Mouse (Mus musculus) hindbrain, postnatal 0 days (tissue): ENCODE data around the gene Gng12. TPM values are rescaled to one million over a fixed set of nuclear protein-coding genes. Genes with fewer than 3 reads are reported as not detected.

Experiments
- ATAC-seq: fragments of 200-750 bp; cut with Nextera tagmentation; 2 replicates; pipeline ENCODE4 v1.8.0; 2017; ENCODE audit warnings: mild to moderate bottlenecking, moderate TSS enrichment, moderate library complexity
- DNase-seq: peaks from one replicate; pipeline ENCODE4 v3.0.0-alpha.2; 2015; ENCODE audit warnings: low spot score
- H3K27ac ChIP-seq: fragments of 300-500 bp; sonication (generic); 2 replicates; pipeline ENCODE4 v1.5.1; 2014; ENCODE audit warnings: mild to moderate bottlenecking
- H3K27me3 ChIP-seq: fragments of 300-500 bp; sonication (generic); 2 replicates; pipeline ENCODE4 v1.6.1; 2014; ENCODE audit warnings: low read length, mixed read lengths; ENCODE audit not compliant: insufficient read depth
- H3K36me3 ChIP-seq: fragments of 300-500 bp; sonication (generic); 2 replicates; pipeline ENCODE4 v1.6.1; 2014; ENCODE audit warnings: low read length, mixed read lengths; ENCODE audit not compliant: insufficient read depth
- H3K4me1 ChIP-seq: fragments of 300-500 bp; sonication (generic); 2 replicates; pipeline ENCODE4 v1.6.1; 2014; ENCODE audit warnings: antibody characterized with exemption, low read length, mixed read lengths; ENCODE audit not compliant: insufficient read depth
- H3K4me2 ChIP-seq: fragments of 300-500 bp; sonication (generic); 2 replicates; pipeline ENCODE4 v1.6.1; 2014; ENCODE audit warnings: low read depth, mild to moderate bottlenecking, low read length, moderate library complexity, mixed read lengths
- H3K4me3 ChIP-seq: fragments of 300-500 bp; sonication (generic); 2 replicates; pipeline ENCODE4 v1.5.1; 2014; ENCODE audit warnings: low read length
- H3K9ac ChIP-seq: fragments of 300-500 bp; sonication (generic); replicated peaks from 2 replicates; pipeline ENCODE4 v1.6.1; 2014; ENCODE audit warnings: mild to moderate bottlenecking, low read length, moderate library complexity, mixed read lengths
- H3K9me3 ChIP-seq: fragments of 300-500 bp; sonication (generic); 2 replicates; pipeline ENCODE4 v1.6.1; 2016; ENCODE audit warnings: low read length, mixed read lengths
- CTCF ChIP-seq: IDR thresholded peaks from 2 replicates; pipeline ENCODE4 v1.5.1; 2016; ENCODE audit warnings: antibody characterized with exemption, control low read depth, low read depth
- WGBS: fragments of 180-500 bp; shearing (Covaris S2); extraction: QIAGEN DNeasy Blood & Tissue Kit; methylation state at CpG from one replicate; pipeline ENCODE4 v1.1.7; 2014; 5-methylcytosine and 5-hydroxymethylcytosine counted together
- polyA plus RNA-seq: library from polyadenylated mRNA; unstranded; fragments of >200 nt; fragmentation: Nextera tagmentation; extraction: Ambion mirVana; gene quantifications from 2 replicates; pipeline ENCODE4 v1.2.1, GENCODE M21; 2015
- total RNA-seq: library from RNA; depleted of rRNA; stranded (reverse); fragments of >200 nt; gene quantifications from 2 replicates; pipeline ENCODE4 v1.2.3, GENCODE M21; 2014

The Gng12 gene
- total and polyA plus RNA-seq, 2 experiments from 2014 or later, result 43.5 to 91.4 TPM

DNA sequence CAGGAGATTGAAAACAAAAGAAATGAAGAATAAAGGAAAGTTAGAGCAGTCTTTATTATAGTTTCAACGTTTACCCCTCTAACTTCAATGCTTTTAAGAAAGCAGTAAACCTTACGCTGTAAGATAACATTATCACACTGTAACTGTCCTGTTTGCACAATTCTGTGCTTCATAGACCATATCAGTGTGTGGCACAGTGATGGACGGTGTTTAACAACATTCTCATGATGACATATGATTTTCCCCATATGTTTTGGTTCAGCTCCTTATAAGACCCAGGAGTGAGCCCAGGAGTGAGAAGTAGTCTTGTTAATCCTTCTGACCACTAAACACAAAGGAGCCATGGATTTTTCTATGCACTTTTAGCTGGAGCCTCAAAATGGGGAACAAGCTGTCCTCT, 150.7 kb downstream of the Gng12 start:
- no peak for ATAC-seq
- no peak overlapping the region for H3K9ac ChIP-seq
- 82% methylated on average over 3 of the region's 3 CpGs for WGBS

GRCm38 (mm10) chr6:67048052-67048691, 152.0 kb downstream of the Gng12 start:
- H3K27me3 ChIP-seq, result no peaks in the 10 kb centered on the region
- no peaks in the 10 kb centered on the region for H3K36me3 ChIP-seq
- H3K4me1 ChIP-seq, result no peaks in the 10 kb centered on the region
- H3K4me3 ChIP-seq, result no peak overlapping the region
- H3K27ac ChIP-seq, result no peak overlapping the region
- H3K4me2 ChIP-seq, result no peak overlapping the region
- 59% methylated on average over 3 of the region's 3 CpGs for WGBS
- no peak overlapping the region for H3K9ac ChIP-seq
- no peaks in the 10 kb centered on the region for H3K9me3 ChIP-seq
- ATAC-seq (no peak), DNase-seq (peak; percentile 35)
- TF ChIP-seq CTCF, result no peak

More for the DNA sequence above, 150.7 kb downstream of the Gng12 start:
- no peak for TF ChIP-seq CTCF
- H3K36me3 ChIP-seq, result no peaks in the 10 kb centered on the region
- H3K27me3 ChIP-seq, result no peaks in the 10 kb centered on the region
- no peak overlapping the region for H3K27ac ChIP-seq
- no peaks in the 10 kb centered on the region for H3K9me3 ChIP-seq
- H3K4me2 ChIP-seq, result no peak overlapping the region
- H3K4me3 ChIP-seq, result no peak overlapping the region
- no peaks in the 10 kb centered on the region for H3K4me1 ChIP-seq
- no peak for DNase-seq

DNA sequence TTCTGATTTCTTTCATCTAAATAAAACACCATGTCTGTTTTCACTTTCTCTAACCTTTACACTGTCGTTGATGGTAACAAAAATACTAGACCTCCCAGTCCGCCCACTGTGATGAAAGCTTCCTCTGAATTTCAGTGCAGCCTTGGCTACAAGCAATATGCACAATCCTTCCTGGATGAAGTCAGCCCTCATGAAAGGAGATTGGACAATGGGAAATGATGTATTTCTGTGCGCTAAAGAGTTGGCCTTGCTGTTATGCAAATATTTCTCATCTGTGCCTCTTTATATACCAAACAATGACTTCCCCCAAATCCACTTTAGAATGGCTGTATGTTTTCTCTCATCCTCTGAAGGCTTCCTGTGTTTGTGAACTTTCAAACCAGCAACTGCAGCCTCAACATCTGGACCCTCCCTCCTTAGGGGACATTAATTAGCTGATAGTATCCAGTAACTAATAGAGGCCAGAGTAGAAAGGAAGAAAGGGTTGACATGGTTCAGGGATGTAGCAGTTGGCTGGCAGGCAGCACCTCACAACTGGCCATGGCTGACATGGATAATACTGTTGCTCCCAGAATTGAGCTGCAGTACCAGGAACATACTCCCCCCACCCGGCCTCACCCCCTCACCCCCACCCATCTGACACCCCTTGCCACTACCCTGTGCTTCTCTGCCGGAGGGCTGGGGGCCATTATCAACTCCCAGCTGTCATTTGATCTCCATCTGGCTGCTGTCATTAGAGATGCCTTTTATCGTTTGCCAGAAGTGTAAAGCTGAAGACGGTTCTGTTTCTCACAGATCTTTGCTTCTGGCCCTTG, 152.9 kb downstream of the Gng12 start:
- Histone ChIP-seq H3K36me3 (no peaks in the 10 kb centered on the region), H3K27ac (no peak overlapping the region; the same call in 1 of the 2 replicates), H3K9ac (no peak overlapping the region), H3K9me3 (no peaks in the 10 kb centered on the region), H3K4me3 (no peak overlapping the region), H3K4me2 (no peak overlapping the region), H3K4me1 (no peaks in the 10 kb centered on the region), H3K27me3 (no peaks in the 10 kb centered on the region)
- ATAC-seq, result peak; percentile 62; the same call in 1 of the 2 replicates
- no peak for TF ChIP-seq CTCF
- no peak for DNase-seq
- 28% methylated on average over 7 of the region's 7 CpGs for WGBS

DNA sequence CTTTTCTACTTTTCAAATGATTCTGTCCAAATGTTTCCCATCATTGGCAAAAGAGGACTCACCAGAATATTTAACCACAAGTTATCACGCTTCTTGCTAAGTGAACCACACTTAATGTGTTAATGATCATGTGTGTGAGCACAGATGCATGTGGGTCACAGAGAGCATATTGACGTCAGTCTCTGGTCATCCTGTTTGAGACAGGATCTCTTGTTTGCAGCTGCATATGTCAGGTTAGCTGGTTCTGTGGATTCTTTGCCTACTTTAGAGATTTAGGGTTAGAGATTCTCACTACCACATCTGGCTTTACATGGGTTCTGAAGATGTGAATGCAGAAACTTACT, 153.5 kb downstream of the Gng12 start:
- 39% methylated on average over 2 of the region's 2 CpGs for WGBS
- Histone ChIP-seq H3K4me2 (no peak overlapping the region), H3K9me3 (no peaks in the 10 kb centered on the region), H3K4me1 (no peaks in the 10 kb centered on the region), H3K9ac (no peak overlapping the region), H3K27ac (no peak overlapping the region; the same call in 1 of the 2 replicates), H3K36me3 (no peaks in the 10 kb centered on the region), H3K27me3 (no peaks in the 10 kb centered on the region), H3K4me3 (no peak overlapping the region)
- ATAC-seq, result no peak
- no peak for TF ChIP-seq CTCF
- DNase-seq, result no peak

DNA sequence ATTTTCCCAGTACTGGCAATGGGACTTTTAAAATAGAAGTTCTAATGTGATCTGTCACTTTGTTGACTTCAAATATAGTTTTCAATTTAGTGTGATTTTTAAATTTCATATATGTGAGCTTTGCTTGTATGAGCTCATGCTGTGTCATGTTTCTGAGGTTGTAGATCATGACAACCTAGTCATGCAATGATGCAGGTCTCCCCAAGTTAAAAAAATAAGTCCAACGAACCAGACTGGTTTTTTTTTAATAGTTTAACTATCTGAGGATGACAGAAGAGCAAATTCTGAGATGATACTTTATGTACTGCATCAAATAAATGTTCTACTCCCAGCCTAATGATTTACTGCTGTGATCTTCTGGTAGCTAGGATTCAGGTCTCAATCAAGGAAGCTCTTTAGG, 153.9 kb downstream of the Gng12 start:
- Histone ChIP-seq H3K27me3 (no peaks in the 10 kb centered on the region), H3K9ac (no peak overlapping the region), H3K27ac (no peak overlapping the region), H3K36me3 (no peaks in the 10 kb centered on the region), H3K4me1 (no peaks in the 10 kb centered on the region), H3K9me3 (no peaks in the 10 kb centered on the region), H3K4me2 (no peak overlapping the region), H3K4me3 (no peak overlapping the region)
- DNase-seq, result no peak
- ATAC-seq, result no peak
- TF ChIP-seq CTCF, result no peak
- WGBS, result 77% methylated on average over 1 of the region's 1 CpGs

- 81% methylated on average over 15 of the region's 15 CpGs for WGBS
Observed at GRCm38 (mm10) chr6:67056108-67056888, 160.1 kb downstream of the Gng12 start.

More at GRCm38 (mm10) chr6:67056108-67056888, 160.1 kb downstream of the Gng12 start:
- no peak for ATAC-seq
- H3K9ac ChIP-seq, result no peak overlapping the region
- no peak for TF ChIP-seq CTCF
- H3K4me3 ChIP-seq, result no peak overlapping the region
- H3K4me2 ChIP-seq, result no peak overlapping the region
- no peaks in the 10 kb centered on the region for H3K9me3 ChIP-seq
- no peak overlapping the region for H3K27ac ChIP-seq
- no peaks in the 10 kb centered on the region for H3K27me3 ChIP-seq
- H3K4me1 ChIP-seq, result no peaks in the 10 kb centered on the region
- DNase-seq, result no peak
- no peaks in the 10 kb centered on the region for H3K36me3 ChIP-seq
